Mouse (Mus musculus): ENCODE results near the gene Snx11.

DNA sequence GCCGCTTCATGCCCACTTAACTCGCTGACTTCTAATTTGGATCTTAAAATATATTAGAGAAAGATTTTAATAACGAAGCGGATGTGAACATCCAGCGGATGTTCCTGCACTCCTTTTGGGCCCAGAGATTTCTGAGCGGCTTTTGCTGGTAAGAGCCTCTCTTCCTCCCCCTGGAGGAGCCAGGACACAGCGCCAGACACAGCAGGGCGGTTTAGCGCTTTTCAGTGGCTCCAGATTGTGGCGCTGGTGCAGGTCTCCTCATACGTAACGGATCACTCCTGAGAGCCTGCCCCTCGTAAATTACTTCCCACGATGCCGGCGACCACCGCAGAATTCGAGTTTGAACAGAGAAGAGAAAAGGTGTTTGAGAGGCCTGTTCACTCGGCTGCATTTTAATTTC, 41.5 kb downstream of the Snx11 start:
- TF ChIP-seq CTCF (IDR thresholded peaks at IDR 0.05; ENCODE audit: low read depth, low read length) (no peak), POLR2AphosphoS5 (IDR thresholded peaks at IDR 0.05; ENCODE audit: insufficient replicate concordance, low read depth, low read length) (no peak), GATA1 (IDR thresholded peaks at IDR 0.05; ENCODE audit: borderline replicate concordance, low read length) (no peak), TAL1 (conservative IDR thresholded peaks at IDR 0.05; ENCODE audit: low read depth, low read length) (no peak), GATA2 (IDR thresholded peaks at IDR 0.05; ENCODE audit: borderline replicate concordance, low read depth, low read length) (no peak)

All from G1E (cell line).